8 mouse cellular contexts compared by ENCODE assay signal in the genomic region with DNA sequence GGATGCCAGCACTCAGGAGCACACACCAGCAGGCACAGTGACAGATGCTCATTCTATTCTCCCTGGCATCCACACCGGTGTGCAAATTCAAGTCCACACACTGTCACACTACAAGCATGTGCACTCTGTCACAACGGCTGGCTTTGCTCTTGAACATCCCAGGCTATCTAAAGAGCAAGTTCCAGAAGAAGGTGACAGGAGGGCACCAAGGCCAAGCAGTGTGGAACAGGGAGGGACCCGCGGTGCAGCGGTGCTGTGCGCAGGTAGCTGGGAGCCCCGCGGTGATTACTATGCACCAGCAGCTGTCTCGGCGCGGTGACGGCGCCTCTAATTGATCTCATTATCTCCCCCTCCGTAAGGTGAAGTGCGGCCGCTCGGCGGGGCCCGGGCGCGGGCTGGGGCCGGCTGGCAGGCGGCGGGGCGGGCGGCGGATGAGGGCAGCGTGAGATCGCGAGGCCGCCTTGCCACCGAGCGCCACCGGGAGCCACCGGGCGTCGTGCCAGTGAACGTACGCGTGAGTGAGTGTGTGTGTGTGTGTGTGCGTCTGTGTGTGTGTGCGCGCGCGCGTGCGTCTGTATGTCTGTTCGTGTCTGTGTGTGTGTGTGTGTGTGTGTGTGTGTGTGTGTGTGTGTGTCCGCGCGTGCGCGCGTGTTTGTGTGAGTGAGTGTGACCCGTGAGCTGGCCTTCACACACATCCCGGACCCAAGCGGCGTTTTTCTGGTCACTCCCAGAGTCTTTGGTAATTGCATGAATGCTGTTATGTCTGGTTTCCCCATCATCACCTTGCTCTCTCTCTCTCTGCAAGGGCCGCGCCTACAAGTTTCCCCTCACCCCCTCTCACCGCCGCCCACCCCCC.
A peak's percentile ranks its signal among the peaks of the same experiment; 100 is the strongest.
DNase-seq lines count a peak whose midpoint lies in the region; ATAC-seq lines count a peak whose summit lies in the region.

No protein-coding gene starts in this region.

- peak overlapping the region; percentile 86 for H3K27ac ChIP-seq in hindbrain, embryonic 16.5 days (ENCODE audit: low read depth, low read length)

- H3K4me3 ChIP-seq in hindbrain, embryonic 16.5 days (ENCODE audit: low read length), result peak overlapping the region; percentile 53

- peak; percentile 48 for DNase-seq in ZHBTc4 (ENCODE audit: low read depth, low spot score)
- peak; percentile 92 to 95 for DNase-seq in cerebellum, postnatal 25 days
- DNase-seq in frontal cortex, postnatal 36 days (ENCODE audit: low spot score in 2 of 2), result peak; percentile 52 to 65
- peak; percentile 50 to 54 for DNase-seq in left cerebral cortex, adult 8-10 months (ENCODE audit: low spot score in 2 of 2)
- peak; percentile 65 to 75 for DNase-seq in lung, postnatal 4 days
- DNase-seq in right cerebral cortex, adult 2 months (ENCODE audit: low spot score in 2 of 2), result peak; percentile 60 to 69

- WGBS in hindbrain, embryonic 16.5 days, result under 1% methylated on average over 48 of the region's 62 CpGs

- H3K36me3 ChIP-seq in hindbrain, embryonic 16.5 days (ENCODE audit: control insufficient read depth, insufficient read depth, low read length), result no peaks in the 10 kb centered on the region

- peak overlapping the region; percentile 77 for H3K9ac ChIP-seq in hindbrain, embryonic 16.5 days (ENCODE audit: low read depth, low read length)

- H3K27me3 ChIP-seq in hindbrain, embryonic 16.5 days (replicated peaks; ENCODE audit: control insufficient read depth, insufficient read depth, low read length), result no peaks in the 10 kb centered on the region

- H3K4me2 ChIP-seq in hindbrain, embryonic 16.5 days (ENCODE audit: low read length), result peak overlapping the region; percentile 86

- H3K4me1 ChIP-seq in hindbrain, embryonic 16.5 days (ENCODE audit: control insufficient read depth, insufficient read depth, low read depth, low read length), result peaks cover 16% of the 10 kb centered on the region

- ATAC-seq in hindbrain, embryonic 16.5 days, result peak; percentile 72
- no peak for ATAC-seq in megakaryocyte-erythroid progenitor cell, adult 5-6 weeks (replicated peaks; ENCODE audit: low FRiP score, low TSS enrichment, poor library complexity, severe bottlenecking)

- no peaks in the 10 kb centered on the region for H3K9me3 ChIP-seq in hindbrain, embryonic 16.5 days (ENCODE audit: control insufficient read depth, low read length)
